Mouse (Mus musculus): ENCODE measurements at regions not wholly inside any gene's neighbourhood (a gene's known extent, or its start where the extent isn't known, plus 50 kb on each side); places are given as distances from the start of the nearest gene placed in this dataset.

DNA sequence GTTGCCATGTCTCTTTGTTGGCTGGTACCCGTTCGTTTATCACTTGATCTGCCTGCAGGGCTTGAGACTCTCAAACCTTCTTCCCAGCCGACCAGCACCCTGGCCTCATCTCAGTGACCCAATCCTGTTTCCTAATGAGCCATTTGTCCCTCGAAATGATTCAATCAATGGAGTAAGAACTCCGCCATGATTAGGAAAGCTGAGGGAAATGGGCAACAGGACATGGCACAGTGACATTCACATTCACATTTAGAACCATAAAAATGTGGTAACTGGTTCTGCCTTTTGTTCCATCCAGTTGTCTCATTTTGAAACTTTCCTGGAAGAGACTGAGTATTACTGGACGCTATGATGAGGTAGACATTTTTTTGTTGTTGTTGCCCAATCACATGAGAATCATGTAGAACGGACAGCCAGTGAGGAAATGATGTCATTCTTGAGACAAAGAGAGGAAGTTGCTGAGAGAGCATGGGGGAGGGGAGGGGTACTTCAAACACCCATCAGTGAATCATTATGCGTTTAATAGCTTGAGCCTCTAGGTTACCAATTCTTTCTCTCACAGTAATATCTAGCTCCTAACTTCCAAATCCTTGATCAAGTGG, 114.5 kb downstream of the Hlx start:
- Histone ChIP-seq H3K36me3 (ENCODE audit: control insufficient read depth, insufficient read depth, low read length, poor library complexity, severe bottlenecking) (no peaks in the 10 kb centered on the region), H3K27me3 (ENCODE audit: control insufficient read depth, insufficient read depth, low read length, poor library complexity, severe bottlenecking) (no peaks in the 10 kb centered on the region)
- DNase-seq (ENCODE audit: low read depth, low spot score): peak; percentile 14

DNA sequence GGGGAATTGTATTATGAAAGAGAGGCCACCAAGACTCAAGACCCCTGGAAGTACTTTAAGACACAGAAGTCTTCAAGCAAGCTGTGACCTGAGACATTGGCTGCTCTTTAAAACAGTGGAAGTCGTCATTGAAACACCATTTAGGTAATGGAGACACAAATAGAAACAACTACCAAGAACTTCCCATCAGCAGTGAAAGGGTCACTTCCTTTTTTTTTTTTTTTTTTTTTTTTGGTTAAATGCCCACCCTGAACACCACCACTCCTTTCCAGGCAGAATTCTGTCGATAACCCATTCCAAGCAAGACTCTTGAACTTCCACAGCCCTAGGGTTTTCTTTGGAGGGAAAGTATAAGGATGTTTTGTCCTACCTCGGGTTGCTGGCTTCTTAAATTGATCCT, 116.4 kb downstream of the Hlx start:
- H3K27me3 ChIP-seq (ENCODE audit: control insufficient read depth, insufficient read depth, low read length, poor library complexity, severe bottlenecking): no peaks in the 10 kb centered on the region
- no peaks in the 10 kb centered on the region for H3K36me3 ChIP-seq (ENCODE audit: control insufficient read depth, insufficient read depth, low read length, poor library complexity, severe bottlenecking)
- DNase-seq (ENCODE audit: low read depth, low spot score): no peak

DNA sequence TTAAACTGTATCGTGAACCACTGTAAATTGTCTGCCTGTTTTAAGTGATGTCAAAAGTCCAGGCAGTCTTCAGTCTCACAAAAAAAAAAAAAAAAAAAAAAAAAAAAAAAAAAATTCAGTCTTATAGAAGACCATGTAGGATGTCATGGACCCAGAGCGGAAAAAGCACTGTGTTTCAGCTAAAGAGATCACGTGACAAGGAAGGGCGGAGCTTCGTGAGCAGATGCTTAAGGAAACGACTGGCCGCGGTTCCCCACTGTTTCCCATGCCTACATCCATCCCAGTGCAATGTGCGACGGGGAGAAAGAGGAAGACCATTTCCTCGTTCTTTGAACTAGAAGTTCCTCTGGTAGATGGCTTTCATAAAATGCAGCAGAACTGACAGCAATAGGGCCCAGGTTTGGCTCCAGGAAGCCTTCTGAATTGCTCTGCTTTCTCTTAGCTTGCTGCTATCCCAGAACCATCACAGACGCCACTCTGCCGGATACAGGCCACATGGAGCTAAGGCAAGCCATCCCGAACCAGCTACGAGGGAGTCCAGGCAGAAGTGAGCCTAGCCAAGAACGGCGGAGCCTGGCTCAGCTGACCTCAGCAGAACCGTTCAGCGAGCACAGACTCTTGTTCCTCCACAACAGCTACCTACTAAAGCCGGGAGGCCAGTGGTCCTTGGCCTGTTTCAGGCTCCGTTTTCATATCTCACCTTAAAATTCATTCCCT, 117.6 kb downstream of the Hlx start:
- peak; percentile 22 for DNase-seq (ENCODE audit: low read depth, low spot score)
- H3K27me3 ChIP-seq (ENCODE audit: control insufficient read depth, insufficient read depth, low read length, poor library complexity, severe bottlenecking): no peaks in the 10 kb centered on the region
- H3K36me3 ChIP-seq (ENCODE audit: control insufficient read depth, insufficient read depth, low read length, poor library complexity, severe bottlenecking): no peaks in the 10 kb centered on the region

DNA sequence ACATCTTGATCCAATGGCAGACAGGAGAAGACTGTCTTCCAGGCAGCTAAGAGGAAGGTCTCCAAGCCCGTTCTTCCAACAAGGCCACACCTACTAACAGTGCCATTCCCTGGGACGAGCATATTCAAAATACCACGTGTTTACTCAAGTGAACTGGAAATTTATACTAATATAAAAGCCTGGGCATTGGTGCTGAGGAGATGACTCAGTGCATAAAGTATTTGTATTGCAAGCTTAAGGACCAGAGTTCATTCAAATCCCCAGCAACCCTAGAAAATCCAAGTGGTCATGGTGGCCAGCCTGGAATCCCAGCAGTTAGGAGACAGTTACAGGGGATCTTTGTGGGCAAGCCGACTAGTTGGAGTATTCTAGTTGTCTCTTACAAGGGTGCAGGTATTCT, 119.5 kb downstream of the Hlx start:
- Histone ChIP-seq H3K36me3 (ENCODE audit: control insufficient read depth, insufficient read depth, low read length, poor library complexity, severe bottlenecking) (no peaks in the 10 kb centered on the region), H3K27me3 (ENCODE audit: control insufficient read depth, insufficient read depth, low read length, poor library complexity, severe bottlenecking) (no peaks in the 10 kb centered on the region; the same call in 1 of the 2 replicates)
- no peak for DNase-seq (ENCODE audit: low read depth, low spot score)

DNA sequence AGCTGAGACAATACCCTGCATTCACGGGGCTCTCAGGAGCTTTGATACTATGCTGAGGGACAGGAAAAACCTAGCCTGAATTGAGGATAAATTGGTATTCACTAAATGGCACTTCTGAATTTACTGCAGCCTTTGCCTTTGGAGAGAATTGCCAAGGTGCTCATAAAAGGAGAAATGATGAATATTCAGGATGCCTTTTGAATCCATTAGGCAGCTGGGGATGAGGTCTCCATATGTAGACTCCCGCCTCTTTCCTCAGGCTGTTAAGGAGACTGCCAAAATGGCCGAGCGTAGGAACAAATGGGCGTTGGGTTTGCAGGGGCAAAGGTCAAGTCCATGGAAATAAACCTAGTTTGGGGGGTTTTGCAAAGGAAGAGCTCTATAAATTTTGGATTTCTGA, 123.5 kb downstream of the Hlx start:
- Histone ChIP-seq H3K36me3 (ENCODE audit: control insufficient read depth, insufficient read depth, low read length, poor library complexity, severe bottlenecking) (no peaks in the 10 kb centered on the region), H3K27me3 (ENCODE audit: control insufficient read depth, insufficient read depth, low read length, poor library complexity, severe bottlenecking) (no peaks in the 10 kb centered on the region; the same call in 1 of the 2 replicates)
- DNase-seq (ENCODE audit: low read depth, low spot score): no peak

DNA sequence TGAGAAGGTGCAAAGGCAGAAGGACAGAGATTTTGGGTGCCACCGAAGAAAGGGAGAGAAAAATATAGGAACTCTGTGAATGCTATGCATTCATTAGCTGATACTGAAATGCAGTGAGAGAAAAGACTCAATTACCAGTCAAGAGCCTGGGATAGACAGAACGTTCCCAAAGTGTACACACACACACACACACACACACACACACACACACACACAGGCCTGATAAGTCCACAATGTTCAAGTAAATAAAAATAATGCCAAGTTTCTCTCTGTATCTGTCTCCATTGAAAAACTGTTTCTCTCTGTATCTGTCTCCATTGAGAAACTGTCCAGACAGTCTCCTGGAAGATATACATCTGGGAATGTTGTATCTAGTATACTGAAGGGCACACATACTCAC, 124.1 kb downstream of the Hlx start:
- H3K36me3 ChIP-seq (ENCODE audit: control insufficient read depth, insufficient read depth, low read length, poor library complexity, severe bottlenecking): no peaks in the 10 kb centered on the region
- DNase-seq (ENCODE audit: low read depth, low spot score): no peak

DNA sequence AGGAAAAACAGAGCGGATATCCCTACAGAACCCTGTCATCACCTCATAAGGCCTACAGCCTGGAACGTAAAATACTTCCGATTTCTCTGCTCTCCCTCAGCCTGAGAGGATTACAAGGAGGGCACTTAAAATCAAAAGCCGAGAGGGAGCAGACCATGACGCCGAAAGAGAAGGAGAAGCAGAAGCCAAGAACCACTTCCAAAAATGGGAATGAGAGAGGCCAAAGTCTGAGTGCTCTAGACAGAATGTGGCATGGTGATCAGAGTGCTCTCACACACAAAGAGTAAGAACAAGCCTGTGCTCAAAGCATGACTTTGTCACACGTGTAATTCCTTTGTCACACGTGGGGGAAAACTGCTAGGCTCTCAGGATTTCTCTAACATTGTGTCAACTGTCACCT, 125.9 kb downstream of the Hlx start:
- no peak for DNase-seq (ENCODE audit: low read depth, low spot score)
- Histone ChIP-seq H3K36me3 (ENCODE audit: control insufficient read depth, insufficient read depth, low read length, poor library complexity, severe bottlenecking) (no peaks in the 10 kb centered on the region), H3K27me3 (ENCODE audit: control insufficient read depth, insufficient read depth, low read length, poor library complexity, severe bottlenecking) (no peaks in the 10 kb centered on the region; the same call in 1 of the 2 replicates)

More for the DNA sequence above, 124.1 kb downstream of the Hlx start:
- no peaks in the 10 kb centered on the region; the same call in 1 of the 2 replicates for H3K27me3 ChIP-seq (ENCODE audit: control insufficient read depth, insufficient read depth, low read length, poor library complexity, severe bottlenecking)

DNA sequence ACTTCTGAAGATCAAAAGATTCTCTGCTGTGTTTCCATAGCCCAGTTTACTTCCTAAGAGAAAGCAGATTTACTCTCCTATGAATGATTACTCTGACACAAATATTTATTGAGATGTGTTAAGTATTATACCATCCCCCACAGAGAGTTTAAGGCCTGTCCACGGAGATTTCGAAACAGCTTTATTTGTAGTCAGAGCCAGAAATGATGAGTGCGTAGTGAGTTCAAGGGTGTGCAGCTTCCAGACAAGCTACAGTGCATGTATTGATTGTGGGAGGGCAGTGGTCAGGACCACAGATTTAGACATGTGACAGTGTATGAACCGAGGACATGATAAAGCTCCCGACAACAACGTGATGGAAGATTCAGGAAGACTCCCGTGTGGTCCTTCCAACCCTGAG, 126.8 kb downstream of the Hlx start:
- DNase-seq (ENCODE audit: low read depth, low spot score): no peak
- Histone ChIP-seq H3K36me3 (ENCODE audit: control insufficient read depth, insufficient read depth, low read length, poor library complexity, severe bottlenecking) (no peaks in the 10 kb centered on the region), H3K27me3 (ENCODE audit: control insufficient read depth, insufficient read depth, low read length, poor library complexity, severe bottlenecking) (no peaks in the 10 kb centered on the region; the same call in 1 of the 2 replicates)

DNA sequence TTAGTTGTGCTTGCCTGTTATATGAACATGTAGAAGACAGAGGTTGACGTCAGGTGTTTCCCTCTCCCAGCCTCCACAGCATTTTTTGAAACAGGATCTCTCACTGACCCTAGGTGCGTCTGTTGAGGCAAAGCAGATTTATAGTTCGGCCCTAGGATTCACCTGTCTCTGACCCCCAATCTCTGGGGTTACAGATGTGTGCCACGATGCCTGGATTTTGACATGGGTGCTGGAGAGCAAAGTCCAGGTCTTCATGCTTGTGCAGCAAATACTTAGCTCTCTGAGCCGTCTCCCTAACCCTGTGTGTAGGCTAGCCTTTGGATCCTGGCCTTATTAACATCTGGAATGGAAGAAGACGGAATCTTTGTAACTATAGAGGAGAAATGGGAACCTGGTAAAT, 129.3 kb downstream of the Hlx start:
- H3K36me3 ChIP-seq (ENCODE audit: control insufficient read depth, insufficient read depth, low read length, poor library complexity, severe bottlenecking): no peaks in the 10 kb centered on the region
- no peaks in the 10 kb centered on the region; the same call in 1 of the 2 replicates for H3K27me3 ChIP-seq (ENCODE audit: control insufficient read depth, insufficient read depth, low read length, poor library complexity, severe bottlenecking)
- no peak for DNase-seq (ENCODE audit: low read depth, low spot score)

DNA sequence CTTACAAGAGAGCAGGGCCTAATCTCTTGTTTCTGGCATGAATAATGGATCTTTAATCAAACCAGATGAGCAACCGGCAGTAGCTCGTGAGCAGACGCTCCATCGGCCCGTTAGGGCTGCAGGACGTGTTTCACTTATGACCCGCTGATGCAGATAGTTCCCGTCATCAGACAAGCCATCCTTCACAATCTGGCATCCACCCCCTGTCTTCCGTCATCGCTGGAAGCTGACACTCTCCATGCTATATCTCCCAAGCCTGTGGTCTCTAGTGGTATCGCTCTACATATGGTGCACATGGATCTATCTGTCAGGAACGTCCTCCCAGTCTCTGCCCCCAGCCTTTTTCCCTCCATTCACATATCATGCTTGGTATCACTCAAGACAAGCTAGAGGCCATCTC, 137.0 kb downstream of the Hlx start:
- DNase-seq (ENCODE audit: low read depth, low spot score): no peak
- Histone ChIP-seq H3K36me3 (ENCODE audit: control insufficient read depth, insufficient read depth, low read length, poor library complexity, severe bottlenecking) (no peaks in the 10 kb centered on the region), H3K27me3 (ENCODE audit: control insufficient read depth, insufficient read depth, low read length, poor library complexity, severe bottlenecking) (no peaks in the 10 kb centered on the region)

DNA sequence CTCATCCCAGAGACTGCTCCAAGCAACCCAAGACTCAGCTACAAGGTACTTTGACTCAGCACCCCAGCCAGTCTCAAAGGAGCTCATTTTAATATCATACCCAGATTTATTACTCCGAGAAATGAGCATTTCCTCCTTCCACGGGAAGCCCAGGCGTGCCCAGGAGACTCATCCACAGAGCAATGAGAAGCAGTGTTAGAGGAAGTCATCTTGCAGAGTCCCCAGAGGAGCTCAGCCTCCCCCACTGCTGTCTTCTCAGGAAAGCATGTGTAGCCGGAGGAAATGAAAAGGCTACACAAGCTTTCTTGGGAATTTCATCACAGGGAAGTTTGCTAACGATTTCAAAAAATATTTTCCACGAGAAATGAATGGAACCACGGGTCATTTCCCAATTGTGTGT, 141.8 kb downstream of the Hlx start:
- no peak for DNase-seq (ENCODE audit: low read depth, low spot score)
- Histone ChIP-seq H3K27me3 (ENCODE audit: control insufficient read depth, insufficient read depth, low read length, poor library complexity, severe bottlenecking) (no peaks in the 10 kb centered on the region), H3K36me3 (ENCODE audit: control insufficient read depth, insufficient read depth, low read length, poor library complexity, severe bottlenecking) (no peaks in the 10 kb centered on the region)

DNA sequence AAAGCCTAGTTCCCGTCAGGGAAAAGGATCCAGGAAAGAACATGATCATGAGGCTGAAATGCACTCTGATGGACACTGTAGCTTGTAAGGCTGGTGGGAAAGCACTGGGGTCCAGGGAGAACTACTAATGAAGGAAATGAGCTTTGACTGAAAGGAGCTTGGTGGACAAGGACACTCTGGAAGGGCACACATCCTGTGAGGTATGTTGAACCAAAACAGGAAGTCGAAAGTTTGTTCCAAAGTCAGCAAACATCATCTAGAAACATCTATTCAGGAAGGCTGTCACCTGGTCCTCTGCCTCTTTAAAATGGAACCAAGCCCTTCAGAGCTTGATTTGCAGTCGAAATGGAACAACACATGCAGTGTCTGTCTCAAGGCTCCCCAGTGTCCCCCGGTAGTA, 143.1 kb downstream of the Hlx start:
- no peaks in the 10 kb centered on the region for H3K36me3 ChIP-seq (ENCODE audit: control insufficient read depth, insufficient read depth, low read length, poor library complexity, severe bottlenecking)
- DNase-seq (ENCODE audit: low read depth, low spot score): no peak
- no peaks in the 10 kb centered on the region for H3K27me3 ChIP-seq (ENCODE audit: control insufficient read depth, insufficient read depth, low read length, poor library complexity, severe bottlenecking)

DNA sequence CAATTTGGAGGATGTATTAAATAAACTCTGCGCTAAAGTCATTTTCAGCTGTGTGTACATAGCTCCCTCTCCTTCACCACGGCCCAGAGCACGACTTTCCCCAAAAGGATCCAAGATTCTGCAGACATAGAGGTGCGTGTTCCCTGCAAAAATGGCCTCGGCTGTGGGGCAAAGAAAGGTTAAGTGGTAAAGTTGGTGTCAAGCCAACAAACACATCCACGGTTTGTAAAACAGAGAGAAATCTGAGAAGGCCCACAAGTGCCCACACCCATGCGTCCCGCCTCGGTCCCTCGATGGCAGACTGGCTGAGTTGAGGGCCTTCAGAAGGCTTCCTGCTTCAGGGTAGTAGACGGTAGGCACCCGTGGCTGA, 147.9 kb downstream of the Hlx start:
- Histone ChIP-seq H3K36me3 (ENCODE audit: control insufficient read depth, insufficient read depth, low read length, poor library complexity, severe bottlenecking) (no peaks in the 10 kb centered on the region), H3K27me3 (ENCODE audit: control insufficient read depth, insufficient read depth, low read length, poor library complexity, severe bottlenecking) (no peaks in the 10 kb centered on the region)
- no peak for DNase-seq (ENCODE audit: low read depth, low spot score)

DNA sequence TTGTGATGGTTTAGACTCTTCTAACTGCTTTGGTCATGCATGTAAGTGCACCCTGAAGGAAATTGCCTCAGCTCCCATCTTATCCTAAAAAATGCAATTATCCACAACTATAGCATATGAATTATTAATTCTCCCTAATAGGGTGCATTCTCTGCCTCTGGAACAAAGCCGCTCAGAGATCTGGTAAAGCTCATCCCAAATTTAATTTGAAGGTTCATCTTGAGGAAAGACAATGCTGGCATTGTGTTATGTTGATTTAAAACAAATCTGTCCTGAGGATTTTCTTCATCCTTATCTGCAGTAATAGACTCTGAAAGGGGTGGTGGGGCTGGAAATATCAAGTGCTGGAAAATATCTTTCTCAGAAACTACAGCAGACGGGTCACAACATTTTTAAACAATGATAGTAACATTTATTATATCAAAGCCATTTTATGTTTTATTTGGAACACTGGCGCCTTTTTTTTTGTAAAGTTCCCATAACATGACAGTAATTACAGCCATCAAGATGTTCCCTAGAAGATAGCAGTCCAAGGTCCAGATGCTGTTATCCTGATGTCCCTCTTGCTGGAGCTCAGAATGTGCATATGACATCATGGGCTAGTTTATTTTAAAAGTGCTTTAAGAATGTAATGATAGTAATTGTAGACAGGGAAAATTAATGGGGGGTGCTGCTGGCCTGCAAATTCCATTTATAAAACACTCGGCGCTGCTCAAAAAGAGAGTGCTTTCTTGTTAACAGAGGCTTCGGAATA, 148.5 kb downstream of the Hlx start:
- Histone ChIP-seq H3K36me3 (ENCODE audit: control insufficient read depth, insufficient read depth, low read length, poor library complexity, severe bottlenecking) (no peaks in the 10 kb centered on the region), H3K27me3 (ENCODE audit: control insufficient read depth, insufficient read depth, low read length, poor library complexity, severe bottlenecking) (no peaks in the 10 kb centered on the region)
- no peak for DNase-seq (ENCODE audit: low read depth, low spot score)

DNA sequence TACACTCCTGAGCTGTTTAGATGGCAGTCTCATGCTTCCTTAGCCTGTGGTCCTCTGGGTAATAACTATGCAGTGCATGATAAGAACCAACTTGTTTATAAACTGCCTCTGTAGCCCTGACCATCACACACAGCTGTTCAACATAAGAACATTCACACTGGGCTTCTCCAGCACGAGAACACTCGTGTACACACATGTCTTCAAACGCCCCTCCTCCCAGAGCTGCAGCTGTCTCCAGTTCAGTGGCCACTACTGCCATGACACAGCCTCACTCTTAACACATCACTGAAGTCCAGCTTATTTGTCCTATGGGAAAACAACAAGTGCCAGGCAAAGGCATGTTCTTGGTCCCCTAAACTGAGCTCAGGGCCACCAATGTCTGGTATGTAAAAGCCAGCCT, 152.9 kb downstream of the Hlx start:
- Histone ChIP-seq H3K27me3 (ENCODE audit: control insufficient read depth, insufficient read depth, low read length, poor library complexity, severe bottlenecking) (no peaks in the 10 kb centered on the region), H3K36me3 (ENCODE audit: control insufficient read depth, insufficient read depth, low read length, poor library complexity, severe bottlenecking) (no peaks in the 10 kb centered on the region)
- DNase-seq (ENCODE audit: low read depth, low spot score): no peak

Data from splenic B cell, adult 2 months (primary cell).